Comparison of ENCODE assay signal across 31 mouse cellular contexts in the genomic region with DNA sequence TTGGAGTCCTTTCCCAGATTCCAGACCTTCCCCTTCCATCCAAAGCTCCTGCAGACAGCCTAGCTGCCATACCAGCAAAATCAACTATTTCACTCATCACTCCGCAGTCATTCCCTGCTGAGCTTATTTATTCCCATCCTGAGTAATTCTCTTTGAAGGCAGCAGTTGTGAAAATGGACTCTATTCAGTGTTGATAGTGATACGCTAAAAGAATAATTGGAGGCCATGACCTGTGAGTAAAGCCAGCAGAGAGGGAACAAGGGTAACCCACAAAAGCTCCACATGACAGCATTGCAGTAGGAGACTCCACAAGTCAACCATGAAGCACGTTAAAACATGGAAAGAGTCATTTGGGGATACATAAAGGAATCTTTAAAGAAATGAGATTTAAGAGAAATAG.
A peak's percentile ranks its signal among the peaks of the same experiment; 100 is the strongest.
DNase-seq lines count a peak whose midpoint lies in the region; ATAC-seq and TF ChIP-seq lines count a peak whose summit lies in the region.
"Had no signal": no experiment of that assay in that cellular context is flagged by ENCODE, and none has a peak within 500 bp of the region (broad histone marks: within the 10 kb centered on the region; RNA-seq: fewer than 3 reads in every experiment).

No protein-coding gene starts in this region.

- no peaks in the 10 kb centered on the region for H3K27me3 ChIP-seq in forebrain, embryonic 14.5 days (replicated peaks; ENCODE audit: control insufficient read depth, insufficient read depth, low read length)
- no peaks in the 10 kb centered on the region for H3K27me3 ChIP-seq in forebrain, postnatal 0 days (ENCODE audit: insufficient read depth, low read length)
- peaks cover 6% of the 10 kb centered on the region for H3K27me3 ChIP-seq in midbrain, embryonic 12.5 days
- H3K27me3 ChIP-seq in midbrain, embryonic 16.5 days (ENCODE audit: control insufficient read depth, insufficient read depth, low read depth, low read length), result no peaks in the 10 kb centered on the region
- H3K27me3 ChIP-seq: embryonic facial prominence, embryonic 13.5 days; heart, embryonic 13.5 days; limb, embryonic 15.5 days; liver, embryonic 13.5 days; megakaryocyte, embryonic 14.5 days had no signal

- H3K36me3 ChIP-seq in forebrain, embryonic 14.5 days (ENCODE audit: control insufficient read depth, insufficient read depth, low read length), result no peaks in the 10 kb centered on the region
- no peaks in the 10 kb centered on the region for H3K36me3 ChIP-seq in forebrain, postnatal 0 days (ENCODE audit: insufficient read depth)
- no peaks in the 10 kb centered on the region for H3K36me3 ChIP-seq in midbrain, embryonic 12.5 days
- H3K36me3 ChIP-seq in midbrain, embryonic 16.5 days (ENCODE audit: control insufficient read depth, insufficient read depth, low read length), result no peaks in the 10 kb centered on the region
- H3K36me3 ChIP-seq: embryonic facial prominence, embryonic 13.5 days; forebrain, embryonic 12.5 days; heart, embryonic 13.5 days; limb, embryonic 10.5 days; limb, embryonic 15.5 days; liver, embryonic 13.5 days; neural tube, embryonic 13.5 days had no signal

- no peaks in the 10 kb centered on the region for H3K9me3 ChIP-seq in forebrain, embryonic 14.5 days (replicated peaks; ENCODE audit: control insufficient read depth, low read length)
- H3K9me3 ChIP-seq in forebrain, postnatal 0 days (ENCODE audit: low read length), result no peaks in the 10 kb centered on the region
- no peaks in the 10 kb centered on the region for H3K9me3 ChIP-seq in midbrain, embryonic 12.5 days
- no peaks in the 10 kb centered on the region for H3K9me3 ChIP-seq in midbrain, embryonic 16.5 days (replicated peaks; ENCODE audit: control insufficient read depth, low read length, poor library complexity, severe bottlenecking)
- H3K9me3 ChIP-seq: embryonic facial prominence, embryonic 13.5 days; forebrain, embryonic 12.5 days; heart, embryonic 13.5 days; limb, embryonic 10.5 days; limb, embryonic 15.5 days; liver, embryonic 13.5 days; megakaryocyte, embryonic 14.5 days; neural tube, embryonic 13.5 days had no signal

- no peak for TF ChIP-seq CTCF in forebrain, postnatal 0 days (IDR thresholded peaks at IDR 0.05; ENCODE audit: low read depth)
- no peak for TF ChIP-seq CTCF in brain, embryonic 14.5 days (IDR thresholded peaks at IDR 0.05; ENCODE audit: borderline replicate concordance, extremely low read depth, insufficient read depth, insufficient read length)

- no peak overlapping the region for H3K27ac ChIP-seq in forebrain, embryonic 14.5 days (ENCODE audit: low read depth, low read length)
- H3K27ac ChIP-seq in forebrain, postnatal 0 days (ENCODE audit: low read depth, low read length), result no peak overlapping the region
- no peak overlapping the region for H3K27ac ChIP-seq in midbrain, embryonic 12.5 days (replicated peaks)
- no peak overlapping the region for H3K27ac ChIP-seq in midbrain, embryonic 16.5 days (ENCODE audit: low read length)
- H3K27ac ChIP-seq: embryonic facial prominence, embryonic 13.5 days; forebrain, embryonic 12.5 days; gastrocnemius, adult 2 months; heart, adult 2 months; heart, embryonic 13.5 days; kidney, postnatal 0 days; limb, embryonic 10.5 days; limb, embryonic 15.5 days; liver, embryonic 13.5 days; neural tube, embryonic 13.5 days had no signal

- ATAC-seq in forebrain, embryonic 14.5 days, result no peak; the same call in 1 of the 2 replicates
- no peak for ATAC-seq in forebrain, postnatal 0 days
- ATAC-seq in midbrain, embryonic 12.5 days (ENCODE audit: low FRiP score, low read depth), result 0 out of 2 replicates have a peak, but pooled peaks have one; percentile 49
- no peak for ATAC-seq in midbrain, embryonic 16.5 days
- ATAC-seq: intestine, embryonic 16.5 days; lung, postnatal 0 days had no signal

- peak; percentile 45 for DNase-seq in forebrain, embryonic 14.5 days (ENCODE audit: low spot score)
- no peak for DNase-seq in forebrain, postnatal 0 days
- peak; percentile 67 for DNase-seq in brain, embryonic 14.5 days (ENCODE audit: low read depth)
- DNase-seq in embryo, embryonic 9.5 days (ENCODE audit: extremely low spot score), result peak; percentile 24
- no peak for DNase-seq in right cerebral cortex, postnatal 10 days (ENCODE audit: low spot score in 2 of 2)
- no peak for DNase-seq in cerebellum, adult 11-12 months
- DNase-seq: adrenal gland, postnatal 14 days; cerebellum, adult 18-20 months; cerebellum, postnatal 10 days; gastrocnemius, adult 2 months; gastrocnemius, postnatal 36 days; heart, adult 2 months; heart, postnatal 10 days; kidney, adult 8-10 months; liver, embryonic 13.5 days; lung, adult 18-20 months; lung, postnatal 4 days; spleen, adult 18-20 months; thymus, postnatal 14 days had no signal

- H3K4me2 ChIP-seq in forebrain, embryonic 14.5 days (ENCODE audit: low read length), result no peak overlapping the region
- H3K4me2 ChIP-seq in forebrain, postnatal 0 days (ENCODE audit: low read depth), result no peak overlapping the region
- H3K4me2 ChIP-seq in midbrain, embryonic 12.5 days (replicated peaks), result no peak overlapping the region
- no peak overlapping the region for H3K4me2 ChIP-seq in midbrain, embryonic 16.5 days (ENCODE audit: low read length)
- H3K4me2 ChIP-seq: embryonic facial prominence, embryonic 13.5 days; forebrain, embryonic 12.5 days; heart, embryonic 13.5 days; limb, embryonic 15.5 days; liver, embryonic 13.5 days; neural tube, embryonic 13.5 days had no signal

- no peaks in the 10 kb centered on the region for H3K4me1 ChIP-seq in forebrain, embryonic 14.5 days (ENCODE audit: control insufficient read depth, insufficient read depth, low read length)
- H3K4me1 ChIP-seq in forebrain, postnatal 0 days (ENCODE audit: insufficient read depth), result no peaks in the 10 kb centered on the region
- H3K4me1 ChIP-seq in midbrain, embryonic 12.5 days, result no peaks in the 10 kb centered on the region
- no peaks in the 10 kb centered on the region for H3K4me1 ChIP-seq in midbrain, embryonic 16.5 days (ENCODE audit: control insufficient read depth, insufficient read depth, low read length)
- H3K4me1 ChIP-seq: embryonic facial prominence, embryonic 13.5 days; heart, embryonic 13.5 days; limb, embryonic 15.5 days; liver, embryonic 13.5 days; megakaryocyte, embryonic 14.5 days; neural tube, embryonic 13.5 days had no signal

- no peak overlapping the region for H3K9ac ChIP-seq in forebrain, embryonic 14.5 days (ENCODE audit: low read length)
- no peak overlapping the region for H3K9ac ChIP-seq in forebrain, postnatal 0 days
- no peak overlapping the region for H3K9ac ChIP-seq in midbrain, embryonic 12.5 days (replicated peaks)
- H3K9ac ChIP-seq in midbrain, embryonic 16.5 days (ENCODE audit: low read depth, low read length), result no peak overlapping the region
- H3K9ac ChIP-seq: embryonic facial prominence, embryonic 13.5 days; forebrain, embryonic 12.5 days; heart, embryonic 13.5 days; limb, embryonic 15.5 days; liver, embryonic 13.5 days; neural tube, embryonic 13.5 days had no signal

- no peak overlapping the region for H3K4me3 ChIP-seq in forebrain, embryonic 14.5 days (ENCODE audit: low read depth, low read length)
- no peak overlapping the region for H3K4me3 ChIP-seq in forebrain, postnatal 0 days (ENCODE audit: low read depth, low read length)
- H3K4me3 ChIP-seq in midbrain, embryonic 12.5 days, result no peak overlapping the region
- H3K4me3 ChIP-seq in midbrain, embryonic 16.5 days (ENCODE audit: low read depth, low read length), result no peak overlapping the region
- H3K4me3 ChIP-seq: embryonic facial prominence, embryonic 13.5 days; forebrain, embryonic 12.5 days; gastrocnemius, adult 2 months; heart, adult 2 months; heart, embryonic 13.5 days; limb, embryonic 10.5 days; limb, embryonic 15.5 days; liver, embryonic 13.5 days; megakaryocyte, embryonic 14.5 days; neural tube, embryonic 13.5 days had no signal

- WGBS in forebrain, embryonic 14.5 days, result 10% methylated on average over 3 of the region's 3 CpGs
- 13% methylated on average over 3 of the region's 3 CpGs for WGBS in forebrain, postnatal 0 days
- 17% methylated on average over 3 of the region's 3 CpGs for WGBS in midbrain, embryonic 12.5 days
- 8% methylated on average over 3 of the region's 3 CpGs for WGBS in midbrain, embryonic 16.5 days

- TF ChIP-seq POLR2A in brain, embryonic 14.5 days (IDR thresholded peaks at IDR 0.05; ENCODE audit: borderline replicate concordance, extremely low read depth, insufficient read depth, insufficient read length, poor library complexity, severe bottlenecking), result no peak

Comparison
In these comparisons a context has a peak if more than half of its experiments do, and no peak if none do; other contexts are left out.
1. DNase-seq: peak in forebrain, embryonic 14.5 days (single experiment), brain, embryonic 14.5 days (single experiment) and embryo, embryonic 9.5 days (single experiment); none in forebrain, postnatal 0 days (single experiment), right cerebral cortex, postnatal 10 days (0 of 2) and cerebellum, adult 11-12 months (single experiment).